Mouse (Mus musculus): ENCODE measurements around the gene Tbc1d8.

Gene Tbc1d8

GRCm38 (mm10) chr1:39448238-39448637 is 30.3 kb downstream of the Tbc1d8 start:
- no peak for DNase-seq (ENCODE audit: extremely low spot score, low read depth, low spot score)

GRCm38 (mm10) chr1:39446178-39446577 is 32.4 kb downstream of the Tbc1d8 start:
- no peak for DNase-seq (ENCODE audit: extremely low spot score, low read depth, low spot score)

- DNase-seq (ENCODE audit: extremely low spot score, low read depth, low spot score): no peak
Measured at GRCm38 (mm10) chr1:39445303-39446050, 33.1 kb downstream of the Tbc1d8 start.

GRCm38 (mm10) chr1:39443764-39444163 is 34.8 kb downstream of the Tbc1d8 start:
- DNase-seq (ENCODE audit: extremely low spot score, low read depth, low spot score): no peak

GRCm38 (mm10) chr1:39441686-39442085 is 36.9 kb downstream of the Tbc1d8 start:
- no peak for DNase-seq (ENCODE audit: extremely low spot score, low read depth, low spot score)

- DNase-seq (ENCODE audit: extremely low spot score, low read depth, low spot score): no peak
Measured at GRCm38 (mm10) chr1:39439661-39440548, 38.6 kb downstream of the Tbc1d8 start.

GRCm38 (mm10) chr1:39438629-39439028 is 39.9 kb downstream of the Tbc1d8 start:
- no peak for DNase-seq (ENCODE audit: extremely low spot score, low read depth, low spot score)

GRCm38 (mm10) chr1:39434264-39434663 is 44.3 kb downstream of the Tbc1d8 start:
- no peak for DNase-seq (ENCODE audit: extremely low spot score, low read depth, low spot score)

- DNase-seq (ENCODE audit: extremely low spot score, low read depth, low spot score): no peak
Measured at GRCm38 (mm10) chr1:39430020-39430419, 48.5 kb downstream of the Tbc1d8 start.

- no peak for DNase-seq (ENCODE audit: extremely low spot score, low read depth, low spot score)
Measured at GRCm38 (mm10) chr1:39429015-39429414, 49.5 kb downstream of the Tbc1d8 start.

- no peak for DNase-seq (ENCODE audit: extremely low spot score, low read depth, low spot score)
Measured at GRCm38 (mm10) chr1:39428280-39428679, 50.3 kb downstream of the Tbc1d8 start.

- DNase-seq (ENCODE audit: extremely low spot score, low read depth, low spot score): no peak
Measured at GRCm38 (mm10) chr1:39425497-39425896, 53.1 kb downstream of the Tbc1d8 start.

GRCm38 (mm10) chr1:39420987-39421386 is 57.6 kb downstream of the Tbc1d8 start:
- DNase-seq (ENCODE audit: extremely low spot score, low read depth, low spot score): no peak

- no peak for DNase-seq (ENCODE audit: extremely low spot score, low read depth, low spot score)
Measured at GRCm38 (mm10) chr1:39418852-39419251, 59.7 kb downstream of the Tbc1d8 start.

GRCm38 (mm10) chr1:39417817-39418216 is 60.7 kb downstream of the Tbc1d8 start:
- no peak for DNase-seq (ENCODE audit: extremely low spot score, low read depth, low spot score)

GRCm38 (mm10) chr1:39410085-39410821 is 68.3 kb downstream of the Tbc1d8 start:
- DNase-seq (ENCODE audit: extremely low spot score, low read depth, low spot score): no peak

GRCm38 (mm10) chr1:39408668-39409067 is 69.9 kb downstream of the Tbc1d8 start:
- DNase-seq (ENCODE audit: extremely low spot score, low read depth, low spot score): no peak

GRCm38 (mm10) chr1:39408123-39408522 is 70.4 kb downstream of the Tbc1d8 start:
- no peak for DNase-seq (ENCODE audit: extremely low spot score, low read depth, low spot score)

- no peak for DNase-seq (ENCODE audit: extremely low spot score, low read depth, low spot score)
Measured at GRCm38 (mm10) chr1:39407108-39407507, 71.4 kb downstream of the Tbc1d8 start.

- DNase-seq (ENCODE audit: extremely low spot score, low read depth, low spot score): no peak
Measured at GRCm38 (mm10) chr1:39400173-39400572, 78.4 kb downstream of the Tbc1d8 start.

GRCm38 (mm10) chr1:39399228-39399627 is 79.3 kb downstream of the Tbc1d8 start:
- no peak for DNase-seq (ENCODE audit: extremely low spot score, low read depth, low spot score)

All from hindlimb bud, embryonic 11.5 days (tissue).